Mouse (Mus musculus): Measurements from ENCODE around the gene Gm11020. TPM values are rescaled to one million over a fixed set of nuclear protein-coding genes. Genes with fewer than 3 reads are reported as not detected.

The Gm11020 gene
- total RNA-seq, 2 experiments from 2014 or later, result not detected

Other genes starting within 250 kb of the Gm11020 start
- 10 to 100 TPM; 10.4 to 11.6 TPM for gene Cdh5, start 219.9 kb upstream of the Gm11020 start, total RNA-seq (2021)
- gene Bean1, start 151.1 kb upstream of the Gm11020 start, total RNA-seq (2021), result 10 to 100 TPM; 11.0 to 11.6 TPM
- gene Tk2, start 73.0 kb upstream of the Gm11020 start, total RNA-seq (2021), result 10 to 100 TPM; 41.3 to 41.5 TPM
- gene Cklf, start 70.7 kb upstream of the Gm11020 start, total RNA-seq (2021), result 1 to 10 TPM; 4.9 to 9.4 TPM
- not detected for gene Cmtm2a, start 28.4 kb upstream of the Gm11020 start, total RNA-seq (2021)
- not detected for gene Gm45711, start 11.5 kb upstream of the Gm11020 start, total RNA-seq (2021)
- not detected for gene Cmtm1, start 11.4 kb upstream of the Gm11020 start, total RNA-seq (2021)
- not detected for gene Cmtm2b, start 663 bp downstream of the Gm11020 start, total RNA-seq (2021)
- gene Cmtm3, start 17.8 kb downstream of the Gm11020 start, total RNA-seq (2021), result 10 to 100 TPM; 11.9 to 12.1 TPM
- 10 to 100 TPM; 79.5 to 82.1 TPM for gene Cmtm4, start 74.2 kb downstream of the Gm11020 start, total RNA-seq (2021)
- 100 to 1,000 TPM; 276 to 310 TPM for gene Dync1li2, start 121.5 kb downstream of the Gm11020 start, total RNA-seq (2021)
- gene Terb1, start 188.3 kb downstream of the Gm11020 start, total RNA-seq (2021), result 1 to 10 TPM; 1.8 to 2.9 TPM
- 10 to 100 TPM; 43.5 to 49.6 TPM for gene Nae1, start 213.1 kb downstream of the Gm11020 start, total RNA-seq (2021)
- gene Car7, start 213.1 kb downstream of the Gm11020 start, total RNA-seq (2021), result 10 to 100 TPM; 24.7 to 34.0 TPM